Mouse (Mus musculus): ENCODE data around the gene Angptl4.
"Not testable (repeated sequence)": the region's sequence is repeated elsewhere in the genome, so short reads cannot be mapped to it uniquely, and the experiment has no call there.

DNA sequence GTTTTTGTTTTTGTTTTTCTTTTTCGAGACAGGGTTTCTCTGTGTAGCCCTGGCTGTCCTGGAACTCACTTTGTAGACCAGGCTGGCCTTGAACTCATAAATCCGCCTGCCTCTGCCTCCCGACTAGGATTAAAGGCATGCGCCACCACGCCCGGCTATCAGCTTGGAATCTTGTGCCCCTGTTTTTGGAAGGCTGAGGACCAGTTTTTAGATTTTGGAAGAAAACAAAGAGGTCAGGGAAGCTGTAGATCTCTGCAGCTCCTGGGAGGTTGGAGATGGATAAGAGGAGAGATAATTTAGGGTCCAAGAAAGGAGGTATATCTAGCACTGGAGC, 43.3 kb upstream of the Angptl4 start:
- TF ChIP-seq CTCF (conservative IDR thresholded peaks at IDR 0.05; ENCODE audit: low read length); POU5F1 (IDR thresholded peaks at IDR 0.05; ENCODE audit: borderline replicate concordance, low read length); NANOG (IDR thresholded peaks at IDR 0.05; ENCODE audit: borderline replicate concordance, low read length): not testable (repeated sequence)

All from E14TG2a.4 (cell line).